Mouse (Mus musculus): ENCODE results near the gene Ntf5. TPM values are rescaled to one million over a fixed set of nuclear protein-coding genes. Genes with fewer than 3 reads are reported as not detected.

The Ntf5 gene
- polyA plus RNA-seq, 2 experiments, result 4.4 to 4.5 TPM

DNA sequence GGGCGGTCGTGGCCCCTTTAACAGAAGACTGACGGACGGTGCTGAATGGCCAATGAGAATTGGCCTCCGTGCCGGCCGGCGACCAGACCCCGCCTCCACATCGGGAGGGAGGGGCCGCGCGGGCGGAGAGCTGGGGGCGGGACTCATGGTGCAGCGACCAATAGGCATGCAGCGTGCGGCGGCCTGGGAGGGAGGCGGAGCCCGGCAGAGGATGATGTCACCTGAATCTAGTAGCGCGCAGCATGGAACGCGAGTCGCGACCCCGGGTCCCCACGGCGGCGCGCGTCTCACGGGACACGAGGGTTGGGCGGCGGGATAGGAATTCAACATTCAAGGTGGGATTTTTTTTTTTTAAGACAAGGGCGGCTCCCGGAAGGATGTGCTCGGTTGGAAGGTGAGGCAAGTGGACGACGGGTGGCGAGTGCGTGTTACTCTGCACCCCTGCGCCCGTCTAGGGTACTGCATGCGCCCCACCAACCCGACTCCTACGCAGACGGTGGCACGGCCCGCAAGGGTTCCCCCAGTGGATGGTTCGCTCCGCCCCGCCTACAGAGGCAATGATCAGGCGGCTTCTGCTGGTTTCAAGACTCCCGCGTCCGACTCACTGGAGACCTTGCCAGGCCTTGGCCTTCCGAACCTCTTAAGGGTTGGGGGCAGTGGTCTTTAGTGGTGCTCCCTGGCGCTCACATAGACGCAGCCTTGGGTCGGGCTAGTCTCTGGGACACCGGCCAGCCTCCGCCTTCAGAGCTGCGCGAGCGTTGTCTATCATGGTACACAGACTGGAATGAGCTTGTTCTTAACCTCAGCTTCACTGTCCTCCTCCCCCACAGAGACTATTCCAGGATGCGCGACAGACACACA is 46.2 kb upstream of the Ntf5 start:
- Histone ChIP-seq H3K9ac (ENCODE audit: low read depth, low read length, severe bottlenecking) (peak overlapping the region; percentile 69), H3K27me3 (ENCODE audit: control insufficient read depth, insufficient read depth, low read length) (peaks cover 52% of the 10 kb centered on the region), H3K4me1 (ENCODE audit: control insufficient read depth, insufficient read depth, low read length) (peaks cover 11% of the 10 kb centered on the region), H3K36me3 (ENCODE audit: control insufficient read depth, insufficient read depth, low read length) (peaks cover 2% of the 10 kb centered on the region), H3K27ac (replicated peaks; ENCODE audit: low read depth, low read length) (no peak overlapping the region), H3K9me3 (ENCODE audit: control insufficient read depth, low read length) (no peaks in the 10 kb centered on the region), H3K4me2 (replicated peaks; ENCODE audit: low read depth, low read length, severe bottlenecking) (peak overlapping the region; percentile 97), H3K4me3 (replicated peaks; ENCODE audit: low read length) (peak overlapping the region; percentile 66)
- ATAC-seq (ENCODE audit: low FRiP score, low read depth), result peak; percentile 92
- WGBS, result 3% methylated on average over 64 of the region's 70 CpGs
- peak; percentile 96 for DNase-seq (ENCODE audit: low spot score)
- TF ChIP-seq POLR2A (IDR thresholded peaks at IDR 0.05; ENCODE audit: borderline replicate concordance, extremely low read depth, insufficient read depth, insufficient read length), result no peak

DNA sequence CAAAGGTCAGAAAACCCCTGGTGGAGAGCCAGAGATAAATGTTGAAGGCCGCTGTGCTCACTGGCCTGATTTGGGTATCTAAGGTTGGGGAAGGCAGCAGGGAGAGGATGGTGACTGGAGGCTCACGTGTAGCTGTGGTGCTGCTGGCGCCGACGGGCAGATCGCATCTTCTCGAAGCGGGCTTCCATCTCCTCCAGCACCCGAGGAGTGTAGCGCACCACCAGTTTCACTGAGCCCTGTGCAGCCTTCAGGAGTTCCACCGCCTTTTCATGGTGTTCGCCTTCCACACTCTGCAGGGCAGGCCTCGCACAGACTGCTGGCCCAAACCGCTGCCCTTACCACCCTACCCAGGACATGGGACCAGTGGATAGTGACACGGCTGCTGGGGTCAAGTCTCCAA is 45.3 kb upstream of the Ntf5 start:
- H3K4me2 ChIP-seq (replicated peaks; ENCODE audit: low read depth, low read length, severe bottlenecking), result no peak overlapping the region; the same call in 1 of the 2 replicates

GRCm38 (mm10) chr7:45369022-45369745 is 44.3 kb upstream of the Ntf5 start:
- Histone ChIP-seq H3K9me3 (ENCODE audit: control insufficient read depth, low read length) (no peaks in the 10 kb centered on the region), H3K27me3 (ENCODE audit: control insufficient read depth, insufficient read depth, low read length) (peaks cover 32% of the 10 kb centered on the region), H3K4me3 (replicated peaks; ENCODE audit: low read length) (no peak overlapping the region), H3K4me1 (ENCODE audit: control insufficient read depth, insufficient read depth, low read length) (peaks cover 11% of the 10 kb centered on the region), H3K9ac (ENCODE audit: low read depth, low read length, severe bottlenecking) (no peak overlapping the region; the same call in 1 of the 2 replicates), H3K27ac (replicated peaks; ENCODE audit: low read depth, low read length) (no peak overlapping the region), H3K4me2 (replicated peaks; ENCODE audit: low read depth, low read length, severe bottlenecking) (no peak overlapping the region), H3K36me3 (ENCODE audit: control insufficient read depth, insufficient read depth, low read length) (peaks cover 21% of the 10 kb centered on the region)
- no peak for DNase-seq (ENCODE audit: low spot score)
- no peak for TF ChIP-seq POLR2A (IDR thresholded peaks at IDR 0.05; ENCODE audit: borderline replicate concordance, extremely low read depth, insufficient read depth, insufficient read length)
- no peak for ATAC-seq (ENCODE audit: low FRiP score, low read depth)
- WGBS, result 74% methylated on average over 16 of the region's 16 CpGs

More for the DNA sequence above, 45.3 kb upstream of the Ntf5 start:
- peak overlapping the region; percentile 45; the same call in 1 of the 2 replicates for H3K9ac ChIP-seq (ENCODE audit: low read depth, low read length, severe bottlenecking)
- ATAC-seq (ENCODE audit: low FRiP score, low read depth) (no peak), DNase-seq (ENCODE audit: low spot score) (no peak)
- peak overlapping the region; percentile 66; the same call in 1 of the 2 replicates for H3K4me3 ChIP-seq (replicated peaks; ENCODE audit: low read length)
- 76% methylated on average over 15 of the region's 15 CpGs for WGBS
- H3K4me1 ChIP-seq (ENCODE audit: control insufficient read depth, insufficient read depth, low read length), result peaks cover 11% of the 10 kb centered on the region
- peaks cover 42% of the 10 kb centered on the region for H3K27me3 ChIP-seq (ENCODE audit: control insufficient read depth, insufficient read depth, low read length)
- no peak overlapping the region for H3K27ac ChIP-seq (replicated peaks; ENCODE audit: low read depth, low read length)
- no peaks in the 10 kb centered on the region for H3K9me3 ChIP-seq (ENCODE audit: control insufficient read depth, low read length)
- H3K36me3 ChIP-seq (ENCODE audit: control insufficient read depth, insufficient read depth, low read length), result peaks cover 11% of the 10 kb centered on the region
- TF ChIP-seq POLR2A (IDR thresholded peaks at IDR 0.05; ENCODE audit: borderline replicate concordance, extremely low read depth, insufficient read depth, insufficient read length), result no peak

GRCm38 (mm10) chr7:45369836-45370474 is 43.5 kb upstream of the Ntf5 start:
- Histone ChIP-seq H3K9ac (ENCODE audit: low read depth, low read length, severe bottlenecking) (peak overlapping the region; percentile 36), H3K27ac (replicated peaks; ENCODE audit: low read depth, low read length) (no peak overlapping the region), H3K9me3 (ENCODE audit: control insufficient read depth, low read length) (no peaks in the 10 kb centered on the region), H3K4me3 (replicated peaks; ENCODE audit: low read length) (peak overlapping the region; percentile 52), H3K27me3 (ENCODE audit: control insufficient read depth, insufficient read depth, low read length) (peaks cover 27% of the 10 kb centered on the region), H3K36me3 (ENCODE audit: control insufficient read depth, insufficient read depth, low read length) (peaks cover 27% of the 10 kb centered on the region), H3K4me1 (ENCODE audit: control insufficient read depth, insufficient read depth, low read length) (peaks cover 11% of the 10 kb centered on the region), H3K4me2 (replicated peaks; ENCODE audit: low read depth, low read length, severe bottlenecking) (peak overlapping the region; percentile 93)
- TF ChIP-seq POLR2A (IDR thresholded peaks at IDR 0.05; ENCODE audit: borderline replicate concordance, extremely low read depth, insufficient read depth, insufficient read length), result no peak
- ATAC-seq (ENCODE audit: low FRiP score, low read depth) (peak; percentile 16; the same call in 1 of the 2 replicates), DNase-seq (ENCODE audit: low spot score) (no peak)
- WGBS, result 7% methylated on average over 45 of the region's 52 CpGs
